Mouse (Mus musculus): Measurements from ENCODE around the gene Uqcr11. TPM values are rescaled to one million over a fixed set of nuclear protein-coding genes. Genes with fewer than 3 reads are reported as not detected.

Gene Uqcr11
- polyA plus RNA-seq, 1 experiment from 2014 or later: 522 TPM

GRCm38 (mm10) chr10:80397524-80398173, 9.0 kb downstream of the Uqcr11 start:
- no peak for ATAC-seq
- H3K4me1 ChIP-seq (replicated peaks; ENCODE audit: control insufficient read depth, insufficient read depth, low read length): peaks cover 23% of the 10 kb centered on the region
- peak overlapping the region; percentile 99 for H3K27ac ChIP-seq (ENCODE audit: low read length)
- H3K9ac ChIP-seq (replicated peaks; ENCODE audit: low read depth, low read length): peak overlapping the region; percentile 89
- no peaks in the 10 kb centered on the region for H3K27me3 ChIP-seq (replicated peaks; ENCODE audit: control insufficient read depth, insufficient read depth, low read length)
- peak overlapping the region; percentile 96 for H3K4me2 ChIP-seq (ENCODE audit: low read length)
- 38% methylated on average over 8 of the region's 8 CpGs for WGBS
- peak overlapping the region; percentile 71 for H3K4me3 ChIP-seq (replicated peaks; ENCODE audit: low read length)
- H3K36me3 ChIP-seq (ENCODE audit: control insufficient read depth, insufficient read depth): peaks cover 32% of the 10 kb centered on the region
- H3K9me3 ChIP-seq (ENCODE audit: control insufficient read depth, low read length): no peaks in the 10 kb centered on the region

GRCm38 (mm10) chr10:80396822-80397523, 9.7 kb downstream of the Uqcr11 start:
- Histone ChIP-seq H3K9ac (replicated peaks; ENCODE audit: low read depth, low read length) (peak overlapping the region; percentile 89), H3K36me3 (ENCODE audit: control insufficient read depth, insufficient read depth) (peaks cover 34% of the 10 kb centered on the region), H3K4me3 (replicated peaks; ENCODE audit: low read length) (peak overlapping the region; percentile 71), H3K27me3 (replicated peaks; ENCODE audit: control insufficient read depth, insufficient read depth, low read length) (no peaks in the 10 kb centered on the region), H3K27ac (ENCODE audit: low read length) (0 out of 2 replicates have a peak overlapping the region, but pooled peaks have one; percentile 3), H3K4me2 (ENCODE audit: low read length) (peak overlapping the region; percentile 96), H3K4me1 (replicated peaks; ENCODE audit: control insufficient read depth, insufficient read depth, low read length) (peaks cover 23% of the 10 kb centered on the region), H3K9me3 (ENCODE audit: control insufficient read depth, low read length) (no peaks in the 10 kb centered on the region)
- no peak for ATAC-seq
- WGBS: 86% methylated on average over 11 of the region's 11 CpGs

- Histone ChIP-seq H3K36me3 (ENCODE audit: control insufficient read depth, insufficient read depth) (peaks cover 43% of the 10 kb centered on the region), H3K4me3 (replicated peaks; ENCODE audit: low read length) (no peak overlapping the region), H3K27me3 (replicated peaks; ENCODE audit: control insufficient read depth, insufficient read depth, low read length) (no peaks in the 10 kb centered on the region)
Observed at GRCm38 (mm10) chr10:80395025-80395627, 11.5 kb downstream of the Uqcr11 start.

GRCm38 (mm10) chr10:80392687-80393086, 13.9 kb downstream of the Uqcr11 start:
- no peak for ATAC-seq
- WGBS: 97% methylated on average over 5 of the region's 5 CpGs
- peaks cover 19% of the 10 kb centered on the region for H3K4me1 ChIP-seq (replicated peaks; ENCODE audit: control insufficient read depth, insufficient read depth, low read length)
- no peaks in the 10 kb centered on the region for H3K9me3 ChIP-seq (ENCODE audit: control insufficient read depth, low read length)
- no peak overlapping the region for H3K27ac ChIP-seq (ENCODE audit: low read length)
- no peak overlapping the region for H3K9ac ChIP-seq (replicated peaks; ENCODE audit: low read depth, low read length)
- H3K36me3 ChIP-seq (ENCODE audit: control insufficient read depth, insufficient read depth): peaks cover 43% of the 10 kb centered on the region
- no peak overlapping the region for H3K4me2 ChIP-seq (ENCODE audit: low read length)
- H3K4me3 ChIP-seq (replicated peaks; ENCODE audit: low read length): no peak overlapping the region
- no peaks in the 10 kb centered on the region for H3K27me3 ChIP-seq (replicated peaks; ENCODE audit: control insufficient read depth, insufficient read depth, low read length)

More at GRCm38 (mm10) chr10:80395025-80395627, 11.5 kb downstream of the Uqcr11 start:
- Histone ChIP-seq H3K9ac (replicated peaks; ENCODE audit: low read depth, low read length) (no peak overlapping the region), H3K4me1 (replicated peaks; ENCODE audit: control insufficient read depth, insufficient read depth, low read length) (peaks cover 18% of the 10 kb centered on the region), H3K27ac (ENCODE audit: low read length) (no peak overlapping the region), H3K4me2 (ENCODE audit: low read length) (no peak overlapping the region), H3K9me3 (ENCODE audit: control insufficient read depth, low read length) (no peaks in the 10 kb centered on the region)
- ATAC-seq: no peak
- 95% methylated on average over 35 of the region's 35 CpGs for WGBS

- Histone ChIP-seq H3K27me3 (replicated peaks; ENCODE audit: control insufficient read depth, insufficient read depth, low read length) (no peaks in the 10 kb centered on the region), H3K36me3 (ENCODE audit: control insufficient read depth, insufficient read depth) (peaks cover 43% of the 10 kb centered on the region), H3K4me3 (replicated peaks; ENCODE audit: low read length) (no peak overlapping the region), H3K4me2 (ENCODE audit: low read length) (no peak overlapping the region), H3K27ac (ENCODE audit: low read length) (no peak overlapping the region), H3K4me1 (replicated peaks; ENCODE audit: control insufficient read depth, insufficient read depth, low read length) (peaks cover 7% of the 10 kb centered on the region), H3K9ac (replicated peaks; ENCODE audit: low read depth, low read length) (no peak overlapping the region), H3K9me3 (ENCODE audit: control insufficient read depth, low read length) (no peaks in the 10 kb centered on the region)
- 81% methylated on average over 9 of the region's 9 CpGs for WGBS
- ATAC-seq: no peak
Observed at GRCm38 (mm10) chr10:80390697-80391096, 15.9 kb downstream of the Uqcr11 start.

GRCm38 (mm10) chr10:80389185-80389708, 17.4 kb downstream of the Uqcr11 start:
- H3K36me3 ChIP-seq (ENCODE audit: control insufficient read depth, insufficient read depth): peaks cover 32% of the 10 kb centered on the region
- no peak overlapping the region for H3K4me3 ChIP-seq (replicated peaks; ENCODE audit: low read length)
- H3K9ac ChIP-seq (replicated peaks; ENCODE audit: low read depth, low read length): no peak overlapping the region
- H3K4me2 ChIP-seq (ENCODE audit: low read length): no peak overlapping the region
- H3K4me1 ChIP-seq (replicated peaks; ENCODE audit: control insufficient read depth, insufficient read depth, low read length): peaks cover 16% of the 10 kb centered on the region
- 78% methylated on average over 4 of the region's 4 CpGs for WGBS
- no peaks in the 10 kb centered on the region for H3K27me3 ChIP-seq (replicated peaks; ENCODE audit: control insufficient read depth, insufficient read depth, low read length)
- ATAC-seq: no peak
- H3K27ac ChIP-seq (ENCODE audit: low read length): no peak overlapping the region
- no peaks in the 10 kb centered on the region for H3K9me3 ChIP-seq (ENCODE audit: control insufficient read depth, low read length)

- H3K4me3 ChIP-seq (replicated peaks; ENCODE audit: low read length): no peak overlapping the region
- 44% methylated on average over 2 of the region's 2 CpGs for WGBS
- no peaks in the 10 kb centered on the region for H3K9me3 ChIP-seq (ENCODE audit: control insufficient read depth, low read length)
- no peak overlapping the region for H3K9ac ChIP-seq (replicated peaks; ENCODE audit: low read depth, low read length)
- no peaks in the 10 kb centered on the region for H3K27me3 ChIP-seq (replicated peaks; ENCODE audit: control insufficient read depth, insufficient read depth, low read length)
- H3K4me2 ChIP-seq (ENCODE audit: low read length): no peak overlapping the region
- ATAC-seq: no peak
- no peak overlapping the region for H3K27ac ChIP-seq (ENCODE audit: low read length)
- H3K4me1 ChIP-seq (replicated peaks; ENCODE audit: control insufficient read depth, insufficient read depth, low read length): peaks cover 21% of the 10 kb centered on the region
- H3K36me3 ChIP-seq (ENCODE audit: control insufficient read depth, insufficient read depth): peaks cover 27% of the 10 kb centered on the region
Observed at GRCm38 (mm10) chr10:80388731-80389130, 17.9 kb downstream of the Uqcr11 start.

GRCm38 (mm10) chr10:80387522-80387959, 19.1 kb downstream of the Uqcr11 start, which contains the start of gene Mex3d:
Gene Mex3d (minus strand): TSS chr10:80387659.
- peak within 1 kb of the TSS; percentile 96 for H3K27ac ChIP-seq (ENCODE audit: low read length)
- peak within 1 kb of the TSS; percentile 95 for H3K4me2 ChIP-seq (ENCODE audit: low read length)
- H3K4me3 ChIP-seq (replicated peaks; ENCODE audit: low read length): peak within 1 kb of the TSS; percentile 98
- WGBS: 0% methylated on average over 13 of the region's 61 CpGs
- peaks cover 33% of the 10 kb centered on the region for H3K4me1 ChIP-seq (replicated peaks; ENCODE audit: control insufficient read depth, insufficient read depth, low read length)
- ATAC-seq: peak; percentile 20
- H3K9ac ChIP-seq (replicated peaks; ENCODE audit: low read depth, low read length): peak within 1 kb of the TSS; percentile 99
- peaks cover 19% of the 10 kb centered on the region for H3K36me3 ChIP-seq (ENCODE audit: control insufficient read depth, insufficient read depth)
- no peaks in the 10 kb centered on the region for H3K9me3 ChIP-seq (ENCODE audit: control insufficient read depth, low read length)
- H3K27me3 ChIP-seq (replicated peaks; ENCODE audit: control insufficient read depth, insufficient read depth, low read length): no peaks in the 10 kb centered on the region
